Mouse (Mus musculus) embryonic facial prominence, embryonic 12.5 days (tissue): ENCODE measurements at regions not wholly inside any gene's neighbourhood (a gene's known extent, or its start where the extent isn't known, plus 50 kb on each side); places are given as distances from the start of the nearest gene placed in this dataset.

Experiments used
- ATAC-seq: fragments of 200-750 bp; cut with Nextera tagmentation; 2 replicates; pipeline ENCODE4 v1.8.0; 2017; ENCODE audit not compliant: insufficient number of reproducible peaks, insufficient read depth, low FRiP score, low TSS enrichment
- H3K27ac ChIP-seq: fragments of 300-500 bp; sonication (generic); 2 replicates; pipeline ENCODE4 v1.5.1; 2016; ENCODE audit warnings: mild to moderate bottlenecking
- H3K27me3 ChIP-seq: fragments of 300-500 bp; sonication (generic); 2 replicates; pipeline ENCODE4 v1.6.1; 2016; ENCODE audit warnings: mild to moderate bottlenecking, moderate library complexity
- H3K36me3 ChIP-seq: fragments of 300-500 bp; sonication (generic); 2 replicates; pipeline ENCODE4 v1.6.1; 2016; ENCODE audit warnings: mild to moderate bottlenecking
- H3K4me1 ChIP-seq: fragments of 300-500 bp; sonication (generic); 2 replicates; pipeline ENCODE4 v1.6.1; 2016
- H3K4me2 ChIP-seq: fragments of 300-500 bp; sonication (generic); replicated peaks from 2 replicates; pipeline ENCODE4 v1.6.1; 2016; ENCODE audit warnings: mild to moderate bottlenecking, moderate library complexity
- H3K4me3 ChIP-seq: fragments of 300-500 bp; sonication (generic); 2 replicates; pipeline ENCODE4 v1.5.1; 2016; ENCODE audit warnings: mild to moderate bottlenecking
- H3K9ac ChIP-seq: fragments of 300-500 bp; sonication (generic); 2 replicates; pipeline ENCODE4 v1.6.1; 2016; ENCODE audit warnings: mild to moderate bottlenecking, moderate library complexity
- H3K9me3 ChIP-seq: fragments of 300-500 bp; sonication (generic); 2 replicates; pipeline ENCODE4 v1.6.1; 2016; ENCODE audit warnings: mild to moderate bottlenecking, moderate library complexity
- WGBS: fragments of 180-500 bp; shearing (Covaris S2); methylation state at CpG from one replicate; pipeline ENCODE4 v1.1.7; 2016; 5-methylcytosine and 5-hydroxymethylcytosine counted together

- ATAC-seq, result no peak
- 71% methylated on average over 9 of the region's 9 CpGs for WGBS
- Histone ChIP-seq H3K27ac (no peak overlapping the region), H3K4me2 (no peak overlapping the region), H3K9me3 (no peaks in the 10 kb centered on the region), H3K9ac (no peak overlapping the region), H3K36me3 (no peaks in the 10 kb centered on the region), H3K27me3 (no peaks in the 10 kb centered on the region), H3K4me1 (peaks cover 12% of the 10 kb centered on the region; the same call in 1 of the 2 replicates), H3K4me3 (no peak overlapping the region)
Measured at GRCm38 (mm10) chr13:107813562-107814161, 230.6 kb upstream of the Smim15 start.

DNA sequence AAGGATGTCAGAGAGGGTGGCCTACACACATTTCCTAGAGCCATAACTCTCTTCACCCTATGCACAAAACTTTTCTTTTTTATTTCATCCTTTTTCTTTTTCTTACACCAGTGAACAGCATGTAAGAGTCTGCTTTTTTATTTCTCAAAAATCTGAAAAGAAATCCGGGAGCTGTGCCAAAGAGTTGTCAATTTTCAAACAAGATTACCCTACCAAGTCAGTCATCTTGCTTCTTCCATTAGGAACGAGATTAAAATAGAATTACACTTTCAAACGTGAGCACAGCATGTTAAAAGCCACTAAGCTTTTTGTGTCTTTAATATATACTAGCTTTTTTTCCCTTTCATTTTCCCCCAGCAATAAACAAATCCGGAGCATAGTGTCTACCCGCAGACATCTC is 232.2 kb upstream of the Smim15 start:
- Histone ChIP-seq H3K4me1 (peaks cover 12% of the 10 kb centered on the region; the same call in 1 of the 2 replicates), H3K9ac (no peak overlapping the region), H3K27ac (no peak overlapping the region), H3K27me3 (no peaks in the 10 kb centered on the region), H3K4me3 (no peak overlapping the region), H3K36me3 (no peaks in the 10 kb centered on the region), H3K9me3 (no peaks in the 10 kb centered on the region), H3K4me2 (no peak overlapping the region)
- ATAC-seq, result no peak
- WGBS, result 66% methylated on average over 5 of the region's 5 CpGs

GRCm38 (mm10) chr13:107810802-107811192 is 233.4 kb upstream of the Smim15 start:
- Histone ChIP-seq H3K9ac (no peak overlapping the region), H3K9me3 (no peaks in the 10 kb centered on the region), H3K4me3 (no peak overlapping the region), H3K4me2 (no peak overlapping the region), H3K27ac (no peak overlapping the region), H3K36me3 (no peaks in the 10 kb centered on the region), H3K27me3 (no peaks in the 10 kb centered on the region), H3K4me1 (peaks cover 12% of the 10 kb centered on the region; the same call in 1 of the 2 replicates)
- no peak for ATAC-seq
- WGBS, result 71% methylated on average over 9 of the region's 9 CpGs

GRCm38 (mm10) chr13:107810060-107810801 is 234.0 kb upstream of the Smim15 start:
- no peaks in the 10 kb centered on the region for H3K27me3 ChIP-seq
- no peaks in the 10 kb centered on the region for H3K36me3 ChIP-seq
- no peak overlapping the region for H3K4me3 ChIP-seq
- ATAC-seq, result no peak
- H3K4me1 ChIP-seq, result peaks cover 12% of the 10 kb centered on the region; the same call in 1 of the 2 replicates
- H3K4me2 ChIP-seq, result no peak overlapping the region
- H3K9ac ChIP-seq, result no peak overlapping the region
- 78% methylated on average over 9 of the region's 9 CpGs for WGBS
- no peaks in the 10 kb centered on the region for H3K9me3 ChIP-seq
- H3K27ac ChIP-seq, result no peak overlapping the region

DNA sequence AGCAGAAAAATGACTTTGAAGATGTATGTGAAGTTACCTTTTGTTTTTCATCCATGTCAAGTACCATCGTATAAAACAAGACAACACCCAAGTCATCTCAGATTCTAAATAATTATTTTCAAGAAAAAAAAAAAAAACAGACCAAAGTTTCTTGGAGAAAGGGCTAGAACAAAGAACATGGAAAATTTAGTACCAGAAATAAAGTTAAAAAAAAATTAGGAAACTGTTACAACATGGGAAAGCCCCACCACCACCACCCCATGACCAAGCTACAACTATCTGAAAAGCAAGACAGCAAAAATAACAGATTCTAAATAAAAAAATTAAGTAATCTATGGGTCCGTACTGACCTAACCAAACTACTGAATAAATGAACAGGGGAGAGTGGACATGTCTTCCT is 235.3 kb upstream of the Smim15 start:
- no peaks in the 10 kb centered on the region for H3K36me3 ChIP-seq
- H3K9ac ChIP-seq, result no peak overlapping the region
- H3K4me2 ChIP-seq, result no peak overlapping the region
- H3K9me3 ChIP-seq, result no peaks in the 10 kb centered on the region
- no peaks in the 10 kb centered on the region for H3K27me3 ChIP-seq
- H3K4me1 ChIP-seq, result peaks cover 12% of the 10 kb centered on the region; the same call in 1 of the 2 replicates
- 91% methylated on average over 2 of the region's 2 CpGs for WGBS
- ATAC-seq, result no peak
- H3K27ac ChIP-seq, result no peak overlapping the region
- no peak overlapping the region for H3K4me3 ChIP-seq

- Histone ChIP-seq H3K4me3 (no peak overlapping the region), H3K4me1 (peaks cover 12% of the 10 kb centered on the region), H3K9me3 (no peaks in the 10 kb centered on the region), H3K9ac (no peak overlapping the region), H3K4me2 (no peak overlapping the region), H3K27me3 (no peaks in the 10 kb centered on the region), H3K36me3 (no peaks in the 10 kb centered on the region), H3K27ac (no peak overlapping the region)
- no peak for ATAC-seq
- 89% methylated on average over 1 of the region's 1 CpGs for WGBS
Measured at GRCm38 (mm10) chr13:107804418-107804817, 239.8 kb upstream of the Smim15 start.

DNA sequence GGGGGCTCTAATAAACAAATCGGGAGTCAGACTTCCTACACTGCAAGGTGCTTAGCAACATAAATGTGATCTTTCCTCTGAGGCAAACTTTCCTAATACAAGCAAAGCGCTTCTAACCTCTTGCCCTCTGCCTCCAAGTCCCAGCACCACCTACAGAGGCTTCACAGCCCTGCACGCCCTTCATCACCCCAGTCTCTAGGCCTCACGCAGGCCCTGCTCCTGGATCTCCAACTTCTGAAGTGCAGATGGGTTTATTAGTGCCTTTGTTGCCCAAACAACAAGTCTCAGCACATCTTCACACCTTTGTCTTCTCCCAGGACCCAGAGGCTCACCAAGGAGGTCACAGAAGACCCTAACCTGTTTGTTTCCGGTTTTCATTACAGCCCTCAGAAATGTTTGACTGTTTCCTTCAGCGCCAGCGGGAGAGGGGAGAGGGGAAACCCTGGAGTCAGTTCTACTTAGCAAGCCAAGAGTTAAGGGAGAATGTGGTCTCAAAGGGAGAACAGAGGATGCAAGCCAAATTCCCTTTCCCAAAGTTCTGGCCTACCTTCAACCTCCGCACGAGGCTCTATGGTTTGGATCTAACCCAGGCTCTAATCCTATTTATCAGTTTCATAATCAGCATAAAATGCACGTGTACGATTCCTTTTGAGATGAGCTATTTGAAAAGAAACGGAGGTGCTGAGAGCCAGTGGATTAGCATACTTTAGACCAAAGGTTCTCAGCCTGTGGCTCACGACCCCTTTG is 244.9 kb upstream of the Smim15 start:
- H3K9ac ChIP-seq, result no peak overlapping the region
- H3K4me3 ChIP-seq, result no peak overlapping the region
- H3K27me3 ChIP-seq, result no peaks in the 10 kb centered on the region
- no peak for ATAC-seq
- H3K36me3 ChIP-seq, result no peaks in the 10 kb centered on the region
- H3K27ac ChIP-seq, result no peak overlapping the region
- no peaks in the 10 kb centered on the region for H3K9me3 ChIP-seq
- peaks cover 26% of the 10 kb centered on the region for H3K4me1 ChIP-seq
- WGBS, result 23% methylated on average over 13 of the region's 13 CpGs
- no peak overlapping the region for H3K4me2 ChIP-seq

DNA sequence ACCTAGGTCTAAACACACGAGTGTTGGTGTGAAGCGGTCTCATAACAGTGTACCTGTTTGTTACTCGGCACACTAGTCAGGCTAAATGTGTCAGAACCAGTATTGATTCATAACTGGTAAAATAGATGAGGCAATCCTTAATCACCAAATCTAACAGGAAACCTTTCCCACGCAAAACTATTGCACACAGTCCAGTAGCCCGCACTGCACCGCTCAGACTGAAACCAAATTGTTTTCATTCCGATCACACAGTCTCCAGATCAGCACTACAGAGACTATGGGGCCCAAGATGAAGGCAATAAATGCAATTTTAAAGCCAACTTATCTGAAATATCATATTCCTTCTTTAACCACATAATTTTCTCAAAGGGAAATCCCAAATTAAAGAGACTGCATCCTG is 246.1 kb upstream of the Smim15 start:
- no peaks in the 10 kb centered on the region for H3K9me3 ChIP-seq
- H3K4me3 ChIP-seq, result no peak overlapping the region
- ATAC-seq, result no peak
- no peak overlapping the region for H3K27ac ChIP-seq
- no peak overlapping the region for H3K4me2 ChIP-seq
- H3K9ac ChIP-seq, result no peak overlapping the region
- no peaks in the 10 kb centered on the region for H3K36me3 ChIP-seq
- no peaks in the 10 kb centered on the region for H3K27me3 ChIP-seq
- H3K4me1 ChIP-seq, result peaks cover 34% of the 10 kb centered on the region
- WGBS, result 50% methylated on average over 7 of the region's 7 CpGs

DNA sequence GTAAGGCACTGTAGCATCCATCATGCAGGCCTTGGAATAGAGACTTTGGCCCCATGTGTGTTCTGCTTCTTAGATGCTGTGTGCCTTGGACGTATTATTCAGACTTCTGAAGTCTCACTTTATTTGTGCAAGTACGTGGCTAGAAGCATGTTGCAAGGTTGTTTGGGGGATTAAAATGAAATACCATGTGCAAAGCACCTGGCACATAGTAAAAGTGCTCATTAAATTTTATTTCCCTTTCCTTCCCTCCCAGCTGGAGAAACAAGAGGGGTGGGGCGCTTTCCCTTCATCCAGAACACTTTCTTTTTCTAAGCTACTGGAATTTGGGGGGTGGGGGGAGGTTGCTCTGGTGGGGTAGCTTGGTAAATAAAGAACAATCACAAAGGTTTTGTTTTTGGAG is 248.7 kb upstream of the Smim15 start:
- H3K36me3 ChIP-seq, result no peaks in the 10 kb centered on the region
- no peak for ATAC-seq
- no peaks in the 10 kb centered on the region for H3K27me3 ChIP-seq
- 61% methylated on average over 3 of the region's 3 CpGs for WGBS
- no peak overlapping the region for H3K4me2 ChIP-seq
- H3K9ac ChIP-seq, result no peak overlapping the region
- H3K27ac ChIP-seq, result no peak overlapping the region
- no peaks in the 10 kb centered on the region for H3K9me3 ChIP-seq
- no peak overlapping the region for H3K4me3 ChIP-seq
- H3K4me1 ChIP-seq, result peaks cover 31% of the 10 kb centered on the region

- H3K9ac ChIP-seq, result no peak overlapping the region
- no peaks in the 10 kb centered on the region for H3K9me3 ChIP-seq
- no peaks in the 10 kb centered on the region for H3K36me3 ChIP-seq
- 85% methylated on average over 9 of the region's 9 CpGs for WGBS
- no peaks in the 10 kb centered on the region for H3K27me3 ChIP-seq
- no peak overlapping the region for H3K4me3 ChIP-seq
- no peak for ATAC-seq
- H3K4me2 ChIP-seq, result no peak overlapping the region
- H3K4me1 ChIP-seq, result peaks cover 11% of the 10 kb centered on the region
- H3K27ac ChIP-seq, result no peak overlapping the region
Measured at GRCm38 (mm10) chr13:107791770-107792169, 252.5 kb upstream of the Smim15 start.

GRCm38 (mm10) chr13:107784971-107785370 is 259.3 kb upstream of the Smim15 start:
- Histone ChIP-seq H3K9ac (no peak overlapping the region), H3K9me3 (no peaks in the 10 kb centered on the region), H3K4me3 (no peak overlapping the region), H3K27ac (no peak overlapping the region), H3K36me3 (no peaks in the 10 kb centered on the region), H3K27me3 (no peaks in the 10 kb centered on the region), H3K4me2 (no peak overlapping the region), H3K4me1 (peaks cover 3% of the 10 kb centered on the region; the same call in 1 of the 2 replicates)
- WGBS, result 83% methylated on average over 5 of the region's 5 CpGs
- no peak for ATAC-seq

- no peak for ATAC-seq
Measured at GRCm38 (mm10) chr13:107781741-107782140, 262.5 kb upstream of the Smim15 start.

More at GRCm38 (mm10) chr13:107781741-107782140, 262.5 kb upstream of the Smim15 start:
- Histone ChIP-seq H3K36me3 (no peaks in the 10 kb centered on the region), H3K27ac (no peak overlapping the region), H3K9ac (no peak overlapping the region), H3K9me3 (no peaks in the 10 kb centered on the region), H3K27me3 (no peaks in the 10 kb centered on the region), H3K4me2 (no peak overlapping the region), H3K4me3 (no peak overlapping the region), H3K4me1 (no peaks in the 10 kb centered on the region)
- WGBS, result 92% methylated on average over 8 of the region's 8 CpGs
